Mouse (Mus musculus): Measurements from ENCODE around the gene Olfr1532-ps1.
"Not testable (repeated sequence)": the region's sequence is repeated elsewhere in the genome, so short reads cannot be mapped to it uniquely, and the experiment has no call there.

Olfr1532-ps1 gene

DNA sequence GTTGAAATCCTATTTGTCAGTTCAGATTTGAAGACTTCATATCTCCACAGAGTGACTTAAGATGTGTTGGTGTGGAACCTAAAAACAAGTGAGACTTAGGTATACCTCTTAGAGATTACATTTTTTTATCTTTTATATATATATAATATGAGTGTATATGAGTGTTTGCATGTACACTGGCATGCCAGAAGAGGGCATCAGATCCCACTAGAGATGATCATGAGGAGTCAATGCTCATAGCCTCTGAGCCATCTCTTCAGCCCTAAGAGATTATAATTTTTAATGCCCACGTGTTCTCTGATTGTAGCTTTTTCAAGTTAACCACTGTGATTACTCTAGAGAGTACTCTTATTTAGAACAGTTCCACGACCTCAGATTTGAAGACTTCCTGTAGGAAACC, at the start of gene Olfr1532-ps1:
Gene Olfr1532-ps1 (plus strand): TSS at position 326 of the 400 bp plus-strand sequence.
- no peak for DNase-seq

DNA sequence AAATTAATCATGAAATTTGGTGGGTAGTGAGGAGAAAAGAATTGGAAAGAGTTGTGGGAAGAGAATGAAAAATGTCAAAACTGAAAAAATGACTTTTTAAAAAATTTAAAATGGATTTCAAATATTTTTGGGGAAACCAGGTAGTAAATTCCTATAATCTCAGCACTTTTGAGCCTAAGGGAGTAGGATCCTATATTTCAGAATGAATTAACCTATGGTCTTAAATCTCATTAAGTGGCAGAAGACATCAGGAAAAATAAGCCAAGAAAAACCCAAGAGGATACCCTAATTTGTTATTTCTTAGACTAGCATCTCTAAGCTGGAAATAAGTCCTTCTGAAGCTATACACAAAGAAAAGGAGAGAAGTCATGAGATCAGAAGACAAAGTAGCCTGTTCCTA, 44.9 kb upstream of the Olfr1532-ps1 start, which contains the start of gene Olfr704:
Gene Olfr704 (plus strand): TSS at position 301 of the 400 bp plus-strand sequence.
- DNase-seq = no peak

DNA sequence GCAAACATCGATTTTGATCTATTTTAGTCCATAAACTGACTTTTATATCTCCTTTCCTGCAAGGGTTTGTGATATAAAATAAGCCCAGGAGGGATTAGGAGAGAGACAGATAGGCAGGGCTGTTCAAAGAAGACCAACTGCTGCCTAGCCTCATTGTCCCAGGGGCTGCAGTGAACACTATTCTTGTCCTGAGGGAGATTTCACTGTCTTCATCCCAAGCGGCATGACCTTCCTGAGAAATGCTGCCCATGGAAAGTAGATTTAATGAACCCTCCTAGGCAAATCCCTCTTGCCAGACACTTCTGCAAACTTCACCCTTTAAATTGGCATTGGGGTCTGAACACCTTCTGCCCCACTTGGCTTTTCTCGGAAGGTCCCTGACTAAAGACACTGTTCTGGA, 31.0 kb upstream of the Olfr1532-ps1 start, which contains the start of gene Olfr705:
Gene Olfr705 (minus strand): TSS at position 101 of the 400 bp plus-strand sequence.
- DNase-seq = no peak

DNA sequence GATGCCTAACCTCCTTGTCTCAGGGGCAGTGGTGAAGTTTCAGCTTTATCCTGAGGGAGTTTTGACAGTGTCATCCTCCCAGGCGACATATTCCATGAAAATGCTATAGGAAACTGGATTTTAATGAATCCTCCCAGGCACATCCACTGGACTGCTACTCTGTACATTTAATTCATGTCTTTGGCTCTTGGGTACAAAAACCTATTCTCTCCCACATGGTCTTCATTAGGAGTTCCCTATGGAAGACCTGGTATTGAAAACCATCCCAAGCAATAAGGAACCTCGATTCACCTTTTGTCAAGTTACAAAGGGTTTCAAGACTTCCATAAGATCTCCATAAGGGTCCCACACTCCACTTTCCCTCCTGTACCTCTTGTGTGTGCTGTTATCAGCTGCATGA, 19.7 kb upstream of the Olfr1532-ps1 start, which contains the start of gene Olfr706:
Gene Olfr706 (minus strand): TSS at position 101 of the 400 bp plus-strand sequence.
- no peak for DNase-seq

DNA sequence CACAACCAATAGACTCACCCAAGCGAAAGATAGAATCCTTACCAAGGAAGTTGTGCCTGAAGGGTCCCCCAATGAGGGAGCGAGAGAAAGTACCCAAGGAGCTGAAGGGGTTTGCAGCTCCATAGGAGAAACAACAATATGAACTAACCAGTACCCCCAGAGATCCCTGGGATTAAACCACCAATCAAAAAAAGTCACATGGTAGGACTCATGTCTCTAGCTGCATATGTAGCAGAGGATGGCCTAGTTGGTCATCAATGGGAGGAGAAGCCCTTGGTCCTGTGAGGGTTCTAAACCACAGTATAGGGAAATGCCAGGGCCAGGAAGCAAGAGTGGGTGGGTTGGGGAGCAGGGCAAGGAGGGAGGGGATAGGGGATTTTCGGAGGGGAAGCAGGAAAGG, 6.7 kb upstream of the Olfr1532-ps1 start, which contains the start of gene Olfr707:
Gene Olfr707 (minus strand): TSS at position 101 of the 400 bp plus-strand sequence.
- not testable (repeated sequence) for DNase-seq

DNA sequence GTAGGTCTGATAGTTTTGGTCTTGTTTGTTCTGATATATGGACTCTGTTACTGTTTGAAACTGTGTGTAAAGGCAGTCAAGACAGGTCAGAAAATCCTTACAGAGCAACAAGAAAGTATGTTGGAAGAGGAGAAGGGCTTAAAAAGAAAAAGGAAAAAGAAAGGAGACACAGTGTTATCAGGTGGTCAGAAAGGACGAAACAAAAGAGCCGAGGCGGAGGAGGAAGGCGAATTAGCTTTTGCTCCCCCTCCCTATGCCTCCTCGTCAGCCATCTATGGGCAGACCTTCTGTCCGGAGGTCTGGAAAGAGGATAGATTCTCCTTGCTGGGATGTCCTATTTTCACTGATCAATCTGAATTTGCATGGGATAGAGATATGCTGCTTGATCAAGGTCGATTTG, 13.2 kb downstream of the Olfr1532-ps1 start:
- DNase-seq = peak; percentile 3 to 4

DNA sequence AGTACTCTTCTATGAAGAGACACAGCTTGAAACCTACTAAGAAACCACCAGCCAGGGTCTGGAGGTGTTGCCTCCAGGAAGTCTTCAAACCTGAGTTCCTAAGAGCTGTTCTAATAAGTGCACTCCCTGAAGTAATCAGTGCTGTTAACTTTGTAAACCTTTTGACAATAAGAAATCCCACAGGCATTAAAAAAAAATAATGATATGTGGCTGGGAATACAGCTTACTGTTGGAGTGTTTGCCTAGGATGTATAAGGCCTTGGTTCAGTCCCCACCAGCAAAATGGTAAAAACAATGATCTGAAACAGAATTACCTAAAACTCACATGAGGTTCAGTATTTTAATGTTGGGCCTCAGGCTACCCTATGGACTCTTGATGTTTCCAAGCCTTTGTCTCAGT, 24.3 kb downstream of the Olfr1532-ps1 start, which contains the start of gene Olfr709-ps1:
Gene Olfr709-ps1 (minus strand): TSS at position 101 of the 400 bp plus-strand sequence.
- DNase-seq = no peak

DNA sequence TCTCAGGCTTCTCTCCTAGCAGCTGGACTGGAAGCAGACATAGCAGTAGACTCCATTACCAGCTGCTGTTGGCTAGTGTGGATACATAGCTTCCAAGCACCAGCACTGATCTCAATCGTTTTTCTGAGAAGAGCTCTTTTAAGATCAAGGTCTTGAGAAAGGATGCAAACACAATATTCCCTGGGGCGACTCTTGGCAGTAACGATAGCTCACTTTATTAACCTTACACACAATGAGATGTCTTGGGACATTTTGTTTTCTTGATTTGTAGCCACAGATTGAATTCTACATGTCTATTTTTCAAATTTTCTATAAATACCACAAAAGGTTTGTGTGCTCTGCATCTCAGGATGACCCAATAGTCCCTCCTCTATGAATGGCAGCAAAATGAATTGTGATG, 40.4 kb downstream of the Olfr1532-ps1 start, which contains the start of gene Olfr710:
Gene Olfr710 (minus strand): TSS at position 101 of the 400 bp plus-strand sequence.
- no peak for DNase-seq

DNA sequence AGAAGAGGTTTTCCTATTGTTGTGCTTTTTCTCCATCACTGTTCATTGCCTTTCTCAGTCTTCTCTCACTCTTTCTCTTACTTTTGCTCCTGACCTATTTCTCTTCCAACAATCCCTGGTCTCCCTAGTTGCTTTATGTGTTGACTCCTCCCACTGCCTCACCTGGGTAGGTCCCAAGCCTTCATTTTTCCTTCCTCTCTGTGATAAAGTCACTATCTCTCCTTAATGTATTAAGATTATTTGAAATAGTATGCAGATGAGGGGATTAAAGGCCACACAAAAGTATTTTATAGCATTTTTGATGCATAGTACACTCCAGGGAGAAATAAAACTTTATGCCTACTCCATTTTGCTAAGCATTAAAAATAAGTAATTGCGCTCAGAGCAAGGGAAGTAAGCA, 56.0 kb downstream of the Olfr1532-ps1 start, which contains the start of gene Olfr6:
Gene Olfr6 (minus strand): TSS at position 101 of the 400 bp plus-strand sequence.
- no peak for DNase-seq

Data from cerebellum, postnatal 25 days (tissue).